Mouse (Mus musculus): ENCODE measurements around the gene Sidt1. TPM values are rescaled to one million over a fixed set of nuclear protein-coding genes. Genes with fewer than 3 reads are reported as not detected.
"Not testable (repeated sequence)": the region's sequence is repeated elsewhere in the genome, so short reads cannot be mapped to it uniquely, and the experiment has no call there.

Sidt1 gene
- polyA plus RNA-seq, 1 experiment from 2014 or later = 0.14 TPM

- no peak for ATAC-seq (ENCODE audit: low FRiP score)
- Histone ChIP-seq H3K9me3 (no peaks in the 10 kb centered on the region), H3K9ac (no peak overlapping the region), H3K4me1 (no peaks in the 10 kb centered on the region), H3K27ac (no peak overlapping the region), H3K4me3 (replicated peaks) (no peak overlapping the region), H3K36me3 (replicated peaks) (no peaks in the 10 kb centered on the region), H3K4me2 (no peak overlapping the region), H3K27me3 (no peaks in the 10 kb centered on the region)
Observed at GRCm38 (mm10) chr16:44293960-44294359, 39.0 kb downstream of the Sidt1 start.

- WGBS = 89% methylated on average over 2 of the region's 2 CpGs
- not testable (repeated sequence) for H3K4me3 ChIP-seq (replicated peaks)
Observed at GRCm38 (mm10) chr16:44292681-44293080, 40.3 kb downstream of the Sidt1 start.

GRCm38 (mm10) chr16:44289004-44289648, 43.9 kb downstream of the Sidt1 start:
- ATAC-seq (ENCODE audit: low FRiP score) = no peak
- Histone ChIP-seq H3K27me3 (no peaks in the 10 kb centered on the region), H3K4me3 (replicated peaks) (no peak overlapping the region), H3K27ac (no peak overlapping the region), H3K9me3 (no peaks in the 10 kb centered on the region), H3K4me2 (no peak overlapping the region), H3K36me3 (replicated peaks) (no peaks in the 10 kb centered on the region), H3K4me1 (no peaks in the 10 kb centered on the region), H3K9ac (no peak overlapping the region)
- WGBS = 74% methylated on average over 4 of the region's 4 CpGs

More at GRCm38 (mm10) chr16:44292681-44293080, 40.3 kb downstream of the Sidt1 start:
- not testable (repeated sequence) for H3K4me2 ChIP-seq; H3K9ac ChIP-seq; H3K36me3 ChIP-seq (replicated peaks); H3K27me3 ChIP-seq; ATAC-seq (ENCODE audit: low FRiP score); H3K27ac ChIP-seq; H3K4me1 ChIP-seq; H3K9me3 ChIP-seq

GRCm38 (mm10) chr16:44287356-44287950, 45.5 kb downstream of the Sidt1 start:
- Histone ChIP-seq H3K4me1 (no peaks in the 10 kb centered on the region), H3K27ac (no peak overlapping the region), H3K4me2 (no peak overlapping the region), H3K27me3 (no peaks in the 10 kb centered on the region), H3K9me3 (no peaks in the 10 kb centered on the region), H3K4me3 (replicated peaks) (no peak overlapping the region), H3K9ac (no peak overlapping the region), H3K36me3 (replicated peaks) (no peaks in the 10 kb centered on the region)
- no peak for ATAC-seq (ENCODE audit: low FRiP score)
- 74% methylated on average over 7 of the region's 7 CpGs for WGBS

GRCm38 (mm10) chr16:44282614-44283325, 50.2 kb downstream of the Sidt1 start:
- Histone ChIP-seq H3K9me3 (no peaks in the 10 kb centered on the region), H3K4me3 (replicated peaks) (no peak overlapping the region), H3K4me2 (no peak overlapping the region), H3K4me1 (no peaks in the 10 kb centered on the region), H3K36me3 (replicated peaks) (no peaks in the 10 kb centered on the region), H3K9ac (no peak overlapping the region), H3K27ac (no peak overlapping the region), H3K27me3 (no peaks in the 10 kb centered on the region)
- ATAC-seq (ENCODE audit: low FRiP score) = no peak
- 71% methylated on average over 5 of the region's 5 CpGs for WGBS

- no peak overlapping the region for H3K4me2 ChIP-seq
- WGBS = 69% methylated on average over 3 of the region's 3 CpGs
- H3K27ac ChIP-seq = no peak overlapping the region
- H3K4me1 ChIP-seq = no peaks in the 10 kb centered on the region
- ATAC-seq (ENCODE audit: low FRiP score) = no peak
- no peaks in the 10 kb centered on the region for H3K9me3 ChIP-seq
- H3K27me3 ChIP-seq = no peaks in the 10 kb centered on the region
- H3K9ac ChIP-seq = no peak overlapping the region
- no peaks in the 10 kb centered on the region for H3K36me3 ChIP-seq (replicated peaks)
- H3K4me3 ChIP-seq (replicated peaks) = no peak overlapping the region
Observed at GRCm38 (mm10) chr16:44282036-44282435, 51.0 kb downstream of the Sidt1 start.

GRCm38 (mm10) chr16:44280806-44281205, 52.2 kb downstream of the Sidt1 start:
- H3K4me3 ChIP-seq (replicated peaks) = no peak overlapping the region
- no peaks in the 10 kb centered on the region for H3K27me3 ChIP-seq
- no peak overlapping the region for H3K4me2 ChIP-seq
- H3K27ac ChIP-seq = no peak overlapping the region
- 67% methylated on average over 2 of the region's 2 CpGs for WGBS
- H3K4me1 ChIP-seq = no peaks in the 10 kb centered on the region
- H3K36me3 ChIP-seq (replicated peaks) = no peaks in the 10 kb centered on the region
- no peak for ATAC-seq (ENCODE audit: low FRiP score)
- H3K9ac ChIP-seq = no peak overlapping the region
- no peaks in the 10 kb centered on the region for H3K9me3 ChIP-seq

GRCm38 (mm10) chr16:44277212-44277611, 55.8 kb downstream of the Sidt1 start:
- Histone ChIP-seq H3K4me2 (no peak overlapping the region), H3K4me1 (no peaks in the 10 kb centered on the region), H3K9me3 (no peaks in the 10 kb centered on the region), H3K27me3 (no peaks in the 10 kb centered on the region), H3K4me3 (replicated peaks) (no peak overlapping the region), H3K36me3 (replicated peaks) (no peaks in the 10 kb centered on the region), H3K27ac (no peak overlapping the region), H3K9ac (no peak overlapping the region)
- WGBS = 95% methylated on average over 10 of the region's 10 CpGs
- no peak for ATAC-seq (ENCODE audit: low FRiP score)

GRCm38 (mm10) chr16:44271371-44272038, 61.5 kb downstream of the Sidt1 start:
- no peak for ATAC-seq (ENCODE audit: low FRiP score)
- Histone ChIP-seq H3K27me3 (no peaks in the 10 kb centered on the region), H3K4me3 (replicated peaks) (no peak overlapping the region), H3K9ac (no peak overlapping the region), H3K4me1 (no peaks in the 10 kb centered on the region), H3K36me3 (replicated peaks) (no peaks in the 10 kb centered on the region), H3K4me2 (no peak overlapping the region), H3K9me3 (no peaks in the 10 kb centered on the region), H3K27ac (no peak overlapping the region)
- 81% methylated on average over 9 of the region's 9 CpGs for WGBS

GRCm38 (mm10) chr16:44270606-44271005, 62.4 kb downstream of the Sidt1 start:
- Histone ChIP-seq H3K4me2 (no peak overlapping the region), H3K4me1 (no peaks in the 10 kb centered on the region), H3K9ac (no peak overlapping the region), H3K27ac (no peak overlapping the region), H3K36me3 (replicated peaks) (no peaks in the 10 kb centered on the region), H3K9me3 (no peaks in the 10 kb centered on the region), H3K27me3 (no peaks in the 10 kb centered on the region), H3K4me3 (replicated peaks) (no peak overlapping the region)
- no peak for ATAC-seq (ENCODE audit: low FRiP score)
- 90% methylated on average over 5 of the region's 5 CpGs for WGBS

GRCm38 (mm10) chr16:44269578-44269977, 63.4 kb downstream of the Sidt1 start:
- Histone ChIP-seq H3K9ac (no peak overlapping the region), H3K9me3 (no peaks in the 10 kb centered on the region), H3K36me3 (replicated peaks) (no peaks in the 10 kb centered on the region), H3K4me1 (no peaks in the 10 kb centered on the region), H3K27ac (no peak overlapping the region), H3K4me3 (replicated peaks) (no peak overlapping the region), H3K4me2 (no peak overlapping the region), H3K27me3 (no peaks in the 10 kb centered on the region)
- 80% methylated on average over 6 of the region's 6 CpGs for WGBS
- ATAC-seq (ENCODE audit: low FRiP score) = no peak

- no peaks in the 10 kb centered on the region for H3K4me1 ChIP-seq
- no peaks in the 10 kb centered on the region for H3K36me3 ChIP-seq (replicated peaks)
- H3K9ac ChIP-seq = no peak overlapping the region
- H3K4me2 ChIP-seq = no peak overlapping the region
- H3K27ac ChIP-seq = no peak overlapping the region
- no peak for ATAC-seq (ENCODE audit: low FRiP score)
- H3K27me3 ChIP-seq = no peaks in the 10 kb centered on the region
- H3K9me3 ChIP-seq = no peaks in the 10 kb centered on the region
- no peak overlapping the region for H3K4me3 ChIP-seq (replicated peaks)
- 89% methylated on average over 7 of the region's 7 CpGs for WGBS
Observed at GRCm38 (mm10) chr16:44268541-44269215, 64.3 kb downstream of the Sidt1 start.
